Mouse (Mus musculus) subcutaneous adipose tissue, adult 2 months (tissue): ENCODE data around the gene Ces2g. TPM values are rescaled to one million over a fixed set of nuclear protein-coding genes. Genes with fewer than 3 reads are reported as not detected.

Source experiments
- polyA plus RNA-seq: library from polyadenylated mRNA; depleted of rRNA; stranded (reverse); fragments of >200 nt; gene quantifications from 2 replicates; pipeline ENCODE4 v1.2.3, GENCODE M21; 2012; ENCODE audit warnings: low replicate concordance; rRNA removed

Ces2g gene
- 11.3 and 12.2 TPM in 2 replicates for polyA plus RNA-seq

DNA sequence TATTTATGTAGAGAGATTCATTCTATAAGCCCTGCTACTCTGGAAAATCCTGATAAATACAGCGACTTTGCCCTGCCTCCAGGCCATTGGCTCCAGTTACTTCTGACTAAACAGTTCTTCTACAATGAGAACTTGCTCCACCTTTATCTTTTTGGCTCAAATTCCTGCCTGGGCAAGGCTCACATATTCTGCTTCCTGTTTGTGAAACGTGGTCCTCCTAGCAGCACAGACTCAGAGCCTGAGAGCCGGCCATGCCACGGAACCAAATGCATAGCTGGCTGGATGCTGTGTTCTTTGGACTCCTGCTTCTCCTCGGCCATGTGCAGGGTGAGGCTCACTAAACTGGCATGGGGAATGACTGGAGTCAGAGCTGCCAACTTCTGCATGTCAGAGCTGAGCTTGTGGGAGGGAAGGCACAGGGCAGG is at the start of gene Ces2g:
TSS of gene Ces2g (plus strand) at position 182 of the 425 bp plus-strand sequence.

DNA sequence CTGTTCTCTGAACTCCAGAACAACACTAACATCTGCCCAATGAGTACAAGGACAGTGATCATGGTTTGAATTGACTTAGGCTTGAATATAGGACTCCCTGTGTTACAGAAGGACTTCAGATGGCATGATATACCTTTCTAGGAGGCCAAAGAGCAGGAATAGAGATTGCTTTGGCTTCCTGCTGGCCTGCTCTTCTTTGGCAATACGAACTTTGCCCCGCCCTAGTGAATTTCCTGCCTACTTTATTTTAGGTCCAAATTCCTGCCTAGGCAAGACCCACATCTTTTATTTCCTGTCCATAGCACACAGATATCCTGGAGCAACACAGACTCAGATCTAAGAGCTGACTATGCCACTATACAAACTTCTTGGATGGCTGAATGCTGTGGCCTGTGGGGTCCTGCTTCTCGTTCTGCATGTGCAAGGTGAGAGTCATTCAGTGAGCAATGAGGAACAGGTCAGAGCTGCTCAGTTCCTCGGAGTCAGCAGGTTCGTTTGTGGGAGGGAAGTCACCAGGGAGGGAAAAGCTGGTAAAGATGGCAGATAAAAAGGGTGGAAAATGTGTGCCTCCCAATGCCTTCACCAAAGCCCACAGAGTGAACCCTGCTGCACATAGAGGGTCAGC is 35.4 kb upstream of the Ces2g start, which contains the start of gene Ces2e:
TSS of gene Ces2e (plus strand) at position 289 of the 625 bp plus-strand sequence.

DNA sequence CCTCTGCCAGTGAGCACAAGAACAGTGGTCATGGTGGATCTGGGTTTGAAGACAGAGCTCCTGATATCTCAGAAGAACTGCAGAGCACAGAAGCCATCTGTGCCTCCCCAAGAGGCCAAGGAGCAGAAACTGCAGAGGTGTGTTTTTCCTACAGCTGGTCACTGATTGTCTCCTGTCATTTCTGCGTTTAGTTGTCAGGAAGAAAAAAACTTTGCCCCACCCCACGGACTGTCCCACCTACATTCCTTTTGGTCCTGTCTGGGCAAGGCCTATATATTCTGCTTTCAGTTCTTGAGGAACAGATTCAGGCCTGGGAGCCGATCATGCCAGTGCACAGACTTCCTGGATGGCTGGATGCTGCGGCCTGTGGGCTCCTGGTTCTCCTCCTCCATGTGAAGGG is 14.5 kb upstream of the Ces2g start, which contains the start of gene Ces2f:
TSS of gene Ces2f (plus strand) at position 301 of the 400 bp plus-strand sequence.

DNA sequence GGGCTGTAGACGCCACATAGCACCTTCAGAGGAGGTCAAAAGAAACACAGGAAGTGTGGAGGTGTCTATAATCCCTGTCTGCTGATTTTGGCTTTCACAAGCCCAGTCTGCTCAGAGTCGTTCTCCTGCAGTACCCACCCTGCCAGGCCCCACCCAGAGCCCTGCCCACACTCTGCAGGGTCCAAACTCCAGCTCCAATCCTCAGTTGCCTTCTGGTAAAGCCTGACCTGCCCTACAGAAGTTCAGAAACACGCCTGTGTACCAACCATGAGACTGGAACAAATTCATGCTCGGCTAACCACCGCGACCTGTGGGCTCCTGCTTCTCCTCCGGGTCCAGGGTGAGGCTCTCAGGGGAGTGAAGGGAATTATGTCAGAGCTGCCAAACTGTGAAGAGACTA is 39.1 kb downstream of the Ces2g start, which contains the start of gene Ces2h:
TSS of gene Ces2h (plus strand) at position 268 of the 400 bp plus-strand sequence.

Other genes starting within 250 kb of the Ces2g start
- gene Ces2a, start 227.7 kb upstream of the Ces2g start, polyA plus RNA-seq: 0.19 TPM in 1 of 2 replicates, not detected in the other
- 0.30 and 1.1 TPM in 2 replicates for gene Ces2b, start 130.1 kb upstream of the Ces2g start, polyA plus RNA-seq
- gene Ces2c, start 114.7 kb upstream of the Ces2g start, polyA plus RNA-seq: 0.16 and 0.31 TPM in 2 replicates
- gene Ces2e, start 35.5 kb upstream of the Ces2g start, polyA plus RNA-seq: 0.76 and 2.5 TPM in 2 replicates
- 0.03 TPM in 1 of 2 replicates, not detected in the other for gene Ces2f, start 14.4 kb upstream of the Ces2g start, polyA plus RNA-seq
- not detected in 2 replicates for gene Ces2h, start 39.1 kb downstream of the Ces2g start, polyA plus RNA-seq
- 0.19 TPM in 1 of 2 replicates, not detected in the other for gene Ces3a, start 86.9 kb downstream of the Ces2g start, polyA plus RNA-seq
- 0.12 TPM in 1 of 2 replicates, not detected in the other for gene Ces3b, start 122.0 kb downstream of the Ces2g start, polyA plus RNA-seq
- 0.16 and 0.36 TPM in 2 replicates for gene Ces4a, start 170.1 kb downstream of the Ces2g start, polyA plus RNA-seq
- 7.8 and 11.2 TPM in 2 replicates for gene Cbfb, start 209.0 kb downstream of the Ces2g start, polyA plus RNA-seq